Mouse (Mus musculus) liver, embryonic 15.5 days (tissue): Measurements from ENCODE around the gene Galntl6. TPM values are rescaled to one million over a fixed set of nuclear protein-coding genes. Genes with fewer than 3 reads are reported as not detected.

Experiments
- ATAC-seq: fragments of 200-750 bp; cut with Nextera tagmentation; 2 replicates; pipeline ENCODE4 v1.8.0; 2017; ENCODE audit warnings: moderate number of reproducible peaks, mild to moderate bottlenecking, moderate library complexity; ENCODE audit not compliant: insufficient read depth
- H3K27ac ChIP-seq: fragments of 300-500 bp; sonication (generic); replicated peaks from 2 replicates; pipeline ENCODE4 v1.5.1; 2015; ENCODE audit warnings: mild to moderate bottlenecking, inconsistent platforms
- H3K27me3 ChIP-seq: fragments of 300-500 bp; sonication (generic); 2 replicates; pipeline ENCODE4 v1.6.1; 2015; ENCODE audit warnings: mild to moderate bottlenecking, inconsistent platforms
- H3K36me3 ChIP-seq: fragments of 300-500 bp; sonication (generic); replicated peaks from 2 replicates; pipeline ENCODE4 v1.6.1; 2015; ENCODE audit warnings: moderate library complexity, mild to moderate bottlenecking, inconsistent platforms
- H3K4me1 ChIP-seq: fragments of 300-500 bp; sonication (generic); replicated peaks from 2 replicates; pipeline ENCODE4 v1.6.1; 2015; ENCODE audit warnings: inconsistent platforms
- H3K4me2 ChIP-seq: fragments of 300-500 bp; sonication (generic); 2 replicates; pipeline ENCODE4 v1.6.1; 2015; ENCODE audit warnings: moderate library complexity, mild to moderate bottlenecking, inconsistent platforms
- H3K4me3 ChIP-seq: fragments of 300-500 bp; sonication (generic); replicated peaks from 2 replicates; pipeline ENCODE4 v1.5.1; 2015; ENCODE audit warnings: mild to moderate bottlenecking, inconsistent platforms
- H3K9ac ChIP-seq: fragments of 300-500 bp; sonication (generic); 2 replicates; pipeline ENCODE4 v1.6.1; 2015; ENCODE audit warnings: moderate library complexity, mild to moderate bottlenecking, inconsistent platforms
- H3K9me3 ChIP-seq: fragments of 300-500 bp; sonication (generic); replicated peaks from 2 replicates; pipeline ENCODE4 v1.6.1; 2016; ENCODE audit warnings: inconsistent platforms
- WGBS: fragments of 180-500 bp; shearing (Covaris S2); methylation state at CpG from one replicate; pipeline ENCODE4 v1.1.7; 2015; ENCODE audit warnings: mixed read lengths; ENCODE audit not compliant: insufficient replicate concordance; 5-methylcytosine and 5-hydroxymethylcytosine counted together
- polyA plus RNA-seq: library from polyadenylated mRNA; unstranded; fragments of >200 nt; fragmentation: Nextera tagmentation; extraction: Ambion mirVana; gene quantifications from 2 replicates; pipeline ENCODE4 v1.2.1, GENCODE M21; 2015

Gene Galntl6
- polyA plus RNA-seq, 1 experiment from 2014 or later: not detected

GRCm38 (mm10) chr8:57842462-57843391, 1069.7 kb downstream of the Galntl6 start:
- Histone ChIP-seq H3K36me3 (no peaks in the 10 kb centered on the region), H3K9ac (no peak overlapping the region), H3K27ac (no peak overlapping the region), H3K4me3 (no peak overlapping the region), H3K9me3 (no peaks in the 10 kb centered on the region), H3K27me3 (no peaks in the 10 kb centered on the region), H3K4me2 (no peak overlapping the region), H3K4me1 (no peaks in the 10 kb centered on the region)
- ATAC-seq: no peak
- 54% methylated on average over 13 of the region's 13 CpGs for WGBS

DNA sequence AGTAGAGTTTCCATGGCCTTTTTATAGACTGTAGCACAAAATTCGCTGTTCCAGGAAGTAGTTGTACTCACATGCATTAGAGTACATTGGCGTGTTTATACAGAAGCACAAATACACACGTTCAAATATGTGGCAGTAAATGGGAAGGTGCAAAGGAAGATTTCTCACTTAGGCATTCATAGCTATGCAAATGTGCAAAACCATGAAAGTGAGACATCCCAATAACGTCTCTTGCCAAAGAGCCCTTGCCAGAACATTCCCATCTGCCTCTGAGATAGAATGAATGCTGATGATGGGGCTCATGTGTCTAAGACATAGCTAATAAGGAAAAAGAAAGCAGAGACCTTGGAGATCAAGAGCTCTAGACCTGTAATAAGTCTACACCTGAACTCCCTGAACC, 1071.0 kb downstream of the Galntl6 start:
- Histone ChIP-seq H3K9ac (no peak overlapping the region), H3K27me3 (no peaks in the 10 kb centered on the region), H3K4me2 (no peak overlapping the region), H3K27ac (no peak overlapping the region), H3K4me1 (no peaks in the 10 kb centered on the region), H3K36me3 (no peaks in the 10 kb centered on the region), H3K9me3 (no peaks in the 10 kb centered on the region), H3K4me3 (no peak overlapping the region)
- no peak for ATAC-seq
- 58% methylated on average over 4 of the region's 4 CpGs for WGBS

DNA sequence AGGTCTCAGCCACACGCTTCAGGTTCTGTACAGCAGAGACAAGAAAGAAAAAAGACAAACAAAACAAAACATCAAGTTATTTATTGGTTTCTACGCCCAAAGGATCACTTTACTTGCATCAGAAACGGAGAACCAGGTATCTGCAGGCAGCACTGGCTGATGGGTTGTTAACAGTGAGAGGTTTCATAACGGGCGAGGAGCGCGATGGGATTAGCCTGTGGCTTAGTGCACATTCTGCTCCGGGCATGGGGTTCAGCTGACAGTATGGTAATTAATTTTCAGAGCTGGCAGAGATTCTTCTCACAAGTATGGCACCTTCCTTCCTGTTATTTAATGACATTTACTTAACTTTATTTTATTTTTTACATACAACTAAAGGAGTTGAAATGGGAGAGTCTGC, 1075.1 kb downstream of the Galntl6 start:
- H3K36me3 ChIP-seq: no peaks in the 10 kb centered on the region
- H3K9ac ChIP-seq: no peak overlapping the region
- H3K9me3 ChIP-seq: no peaks in the 10 kb centered on the region
- H3K4me2 ChIP-seq: no peak overlapping the region
- no peak overlapping the region for H3K27ac ChIP-seq
- no peaks in the 10 kb centered on the region for H3K27me3 ChIP-seq
- no peaks in the 10 kb centered on the region for H3K4me1 ChIP-seq
- no peak for ATAC-seq
- no peak overlapping the region for H3K4me3 ChIP-seq
- WGBS: 59% methylated on average over 8 of the region's 8 CpGs

GRCm38 (mm10) chr8:57836981-57837380, 1075.5 kb downstream of the Galntl6 start:
- Histone ChIP-seq H3K9me3 (no peaks in the 10 kb centered on the region), H3K9ac (no peak overlapping the region), H3K4me1 (no peaks in the 10 kb centered on the region), H3K36me3 (no peaks in the 10 kb centered on the region), H3K4me3 (no peak overlapping the region), H3K27me3 (no peaks in the 10 kb centered on the region), H3K27ac (no peak overlapping the region), H3K4me2 (no peak overlapping the region)
- ATAC-seq: no peak
- 44% methylated on average over 11 of the region's 11 CpGs for WGBS

GRCm38 (mm10) chr8:57836201-57836883, 1076.1 kb downstream of the Galntl6 start:
- H3K4me1 ChIP-seq: no peaks in the 10 kb centered on the region
- no peak overlapping the region for H3K4me2 ChIP-seq
- WGBS: 71% methylated on average over 15 of the region's 15 CpGs
- H3K36me3 ChIP-seq: no peaks in the 10 kb centered on the region
- H3K27me3 ChIP-seq: no peaks in the 10 kb centered on the region
- no peak overlapping the region for H3K9ac ChIP-seq
- H3K9me3 ChIP-seq: no peaks in the 10 kb centered on the region
- no peak overlapping the region for H3K4me3 ChIP-seq
- no peak for ATAC-seq
- no peak overlapping the region for H3K27ac ChIP-seq

DNA sequence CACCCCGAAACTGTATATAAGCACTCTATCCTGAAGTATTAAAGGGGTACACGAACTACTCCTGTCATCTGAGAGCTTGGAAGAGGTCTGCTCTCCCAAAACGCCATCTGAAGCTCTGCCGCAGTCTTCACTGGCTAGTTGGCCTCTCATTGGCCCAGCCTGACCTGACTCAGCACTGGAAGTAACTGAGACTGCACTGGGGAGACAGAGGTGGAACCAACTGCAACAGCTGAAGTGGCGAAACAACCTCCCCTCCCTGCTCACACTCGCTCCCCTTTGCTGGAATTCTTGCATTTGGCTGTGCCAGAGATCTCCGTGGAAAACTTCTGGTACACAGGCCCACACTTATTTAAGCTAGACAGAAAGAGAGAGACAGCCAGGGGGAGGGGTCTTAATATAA, 1089.3 kb downstream of the Galntl6 start:
- no peak overlapping the region for H3K9ac ChIP-seq
- H3K4me1 ChIP-seq: no peaks in the 10 kb centered on the region
- H3K4me2 ChIP-seq: no peak overlapping the region
- H3K27ac ChIP-seq: no peak overlapping the region
- no peak for ATAC-seq
- no peaks in the 10 kb centered on the region for H3K36me3 ChIP-seq
- no peak overlapping the region for H3K4me3 ChIP-seq
- H3K9me3 ChIP-seq: no peaks in the 10 kb centered on the region
- no peaks in the 10 kb centered on the region for H3K27me3 ChIP-seq
- WGBS: 51% methylated on average over 7 of the region's 7 CpGs

GRCm38 (mm10) chr8:57816034-57816433, 1096.4 kb downstream of the Galntl6 start:
- WGBS: 55% methylated on average over 7 of the region's 7 CpGs
- H3K27me3 ChIP-seq: no peaks in the 10 kb centered on the region
- no peak for ATAC-seq
- H3K4me3 ChIP-seq: no peak overlapping the region
- no peak overlapping the region for H3K9ac ChIP-seq
- no peaks in the 10 kb centered on the region for H3K4me1 ChIP-seq
- no peak overlapping the region for H3K4me2 ChIP-seq
- no peaks in the 10 kb centered on the region for H3K9me3 ChIP-seq
- no peak overlapping the region for H3K27ac ChIP-seq
- no peaks in the 10 kb centered on the region for H3K36me3 ChIP-seq

DNA sequence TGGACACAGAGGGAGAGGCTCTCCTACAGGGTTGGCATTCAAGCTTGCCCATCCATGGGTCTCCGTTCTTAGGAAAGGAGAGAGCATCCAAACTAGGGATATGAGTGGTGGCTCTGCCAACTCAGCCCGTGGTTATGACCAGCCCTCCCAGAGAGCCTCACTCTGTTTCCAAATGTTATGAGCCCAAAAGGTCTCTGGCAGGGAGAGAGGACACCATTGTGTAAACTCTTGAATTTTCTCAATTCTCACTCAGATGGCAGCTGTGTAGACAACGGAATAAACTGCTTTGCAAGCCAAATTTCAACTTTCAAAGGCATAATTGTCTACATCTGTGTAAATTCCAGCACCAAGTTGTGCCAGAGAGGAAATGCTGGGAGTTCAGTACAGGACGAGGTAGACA, 1105.4 kb downstream of the Galntl6 start:
- Histone ChIP-seq H3K27ac (no peak overlapping the region), H3K9me3 (no peaks in the 10 kb centered on the region), H3K27me3 (no peaks in the 10 kb centered on the region), H3K4me3 (no peak overlapping the region), H3K36me3 (no peaks in the 10 kb centered on the region), H3K4me1 (no peaks in the 10 kb centered on the region), H3K4me2 (no peak overlapping the region), H3K9ac (no peak overlapping the region)
- 51% methylated on average over 4 of the region's 4 CpGs for WGBS
- ATAC-seq: no peak

DNA sequence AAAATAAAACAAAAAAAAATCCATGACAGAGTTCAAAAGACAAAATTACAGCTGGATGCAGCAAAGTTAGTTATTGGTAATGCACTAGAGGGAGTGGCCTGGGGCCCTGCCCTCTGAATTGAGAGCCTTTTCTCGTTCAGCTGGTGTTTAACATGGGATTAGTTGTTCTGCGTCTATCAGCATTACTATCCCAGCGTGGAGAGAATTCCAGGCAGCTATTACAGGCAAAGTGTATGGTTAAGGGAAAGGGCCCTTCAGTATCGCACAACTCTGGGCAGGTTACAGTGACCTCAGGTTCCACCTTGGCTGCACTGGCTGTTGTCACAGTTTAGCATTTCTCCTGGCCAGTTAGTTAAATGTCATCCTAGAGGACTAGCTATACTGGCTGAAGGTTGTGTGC, 1107.3 kb downstream of the Galntl6 start:
- 72% methylated on average over 4 of the region's 4 CpGs for WGBS
- ATAC-seq: no peak
- no peak overlapping the region for H3K9ac ChIP-seq
- H3K4me2 ChIP-seq: no peak overlapping the region
- H3K27me3 ChIP-seq: no peaks in the 10 kb centered on the region
- no peak overlapping the region for H3K27ac ChIP-seq
- H3K4me1 ChIP-seq: 0 out of 2 replicates have a peak, but pooled peaks cover 3% of the 10 kb centered on the region
- no peaks in the 10 kb centered on the region for H3K9me3 ChIP-seq
- H3K36me3 ChIP-seq: no peaks in the 10 kb centered on the region
- H3K4me3 ChIP-seq: no peak overlapping the region

- no peak overlapping the region for H3K4me2 ChIP-seq
- H3K27ac ChIP-seq: no peak overlapping the region
- H3K36me3 ChIP-seq: no peaks in the 10 kb centered on the region
- WGBS: 69% methylated on average over 8 of the region's 8 CpGs
- no peaks in the 10 kb centered on the region for H3K9me3 ChIP-seq
- peaks cover 9% of the 10 kb centered on the region for H3K4me1 ChIP-seq
- H3K4me3 ChIP-seq: no peak overlapping the region
- no peak for ATAC-seq
- H3K27me3 ChIP-seq: no peaks in the 10 kb centered on the region
- H3K9ac ChIP-seq: no peak overlapping the region
Measured at GRCm38 (mm10) chr8:57803821-57804220, 1108.6 kb downstream of the Galntl6 start.

- Histone ChIP-seq H3K36me3 (no peaks in the 10 kb centered on the region), H3K9ac (no peak overlapping the region), H3K4me2 (no peak overlapping the region), H3K4me3 (no peak overlapping the region), H3K27me3 (no peaks in the 10 kb centered on the region), H3K9me3 (no peaks in the 10 kb centered on the region), H3K27ac (no peak overlapping the region), H3K4me1 (peaks cover 9% of the 10 kb centered on the region)
- 20% methylated on average over 4 of the region's 4 CpGs for WGBS
- no peak for ATAC-seq
Measured at GRCm38 (mm10) chr8:57801197-57801596, 1111.2 kb downstream of the Galntl6 start.
